Mouse (Mus musculus) limb, embryonic 11.5 days (tissue): Measurements from ENCODE around the gene H2-DMb1. TPM values are rescaled to one million over a fixed set of nuclear protein-coding genes. Genes with fewer than 3 reads are reported as not detected.

Source experiments
- ATAC-seq: fragments of 200-750 bp; cut with Nextera tagmentation; 2 replicates; pipeline ENCODE4 v1.8.0; 2017; ENCODE audit warnings: low read depth; ENCODE audit not compliant: insufficient number of reproducible peaks, low FRiP score, low TSS enrichment
- DNase-seq: peaks from one replicate; pipeline ENCODE4 v3.0.0-alpha.2; 2015; ENCODE audit warnings: low spot score
- H3K27ac ChIP-seq: fragments of 300-500 bp; sonication (generic); replicated peaks from 2 replicates; pipeline ENCODE4 v1.5.1; 2014; ENCODE audit warnings: low read depth, mild to moderate bottlenecking, low read length
- H3K27me3 ChIP-seq: fragments of 300-500 bp; sonication (generic); 2 replicates; pipeline ENCODE4 v1.6.1; 2014; ENCODE audit warnings: mild to moderate bottlenecking, low read length, mixed read lengths; ENCODE audit not compliant: control insufficient read depth, insufficient read depth
- H3K36me3 ChIP-seq: fragments of 300-500 bp; sonication (generic); 2 replicates; pipeline ENCODE4 v1.6.1; 2014; ENCODE audit warnings: mild to moderate bottlenecking, low read length, moderate library complexity, mixed read lengths; ENCODE audit not compliant: control insufficient read depth, insufficient read depth
- H3K4me1 ChIP-seq: fragments of 300-500 bp; sonication (generic); 2 replicates; pipeline ENCODE4 v1.6.1; 2014; ENCODE audit warnings: low read length, mixed read lengths; ENCODE audit not compliant: control insufficient read depth, insufficient read depth
- H3K4me2 ChIP-seq: fragments of 300-500 bp; sonication (generic); 2 replicates; pipeline ENCODE4 v1.6.1; 2014; ENCODE audit warnings: low read depth, mild to moderate bottlenecking, moderate library complexity; ENCODE audit not compliant: severe bottlenecking
- H3K4me3 ChIP-seq: fragments of 300-500 bp; sonication (generic); 2 replicates; pipeline ENCODE4 v1.5.1; 2014; ENCODE audit warnings: low read depth, low read length
- H3K9ac ChIP-seq: fragments of 300-500 bp; sonication (generic); 2 replicates; pipeline ENCODE4 v1.6.1; 2014; ENCODE audit warnings: mild to moderate bottlenecking, low read length
- H3K9me3 ChIP-seq: fragments of 300-500 bp; sonication (generic); 2 replicates; pipeline ENCODE4 v1.6.1; 2016; ENCODE audit warnings: low read length; ENCODE audit not compliant: control insufficient read depth
- WGBS: fragments of 180-500 bp; shearing (Covaris S2); extraction: QIAGEN DNeasy Blood & Tissue Kit; methylation state at CpG from one replicate; pipeline ENCODE4 v1.1.7; 2014; 5-methylcytosine and 5-hydroxymethylcytosine counted together
- polyA plus RNA-seq: library from polyadenylated mRNA; unstranded; fragments of >200 nt; fragmentation: Nextera tagmentation; extraction: Ambion mirVana; gene quantifications from 2 replicates; pipeline ENCODE4 v1.2.1, GENCODE M21; 2014

H2-DMb1 gene
- polyA plus RNA-seq, 1 experiment from 2014 or later, result 0.45 TPM

- DNase-seq (no peak), ATAC-seq (no peak)
- no peaks in the 10 kb centered on the region for H3K9me3 ChIP-seq
- peaks cover 53% of the 10 kb centered on the region for H3K27me3 ChIP-seq
- no peak overlapping the region for H3K27ac ChIP-seq
- no peak overlapping the region for H3K4me3 ChIP-seq
- no peaks in the 10 kb centered on the region for H3K4me1 ChIP-seq
- no peak overlapping the region for H3K9ac ChIP-seq
- H3K4me2 ChIP-seq, result no peak overlapping the region
- H3K36me3 ChIP-seq, result no peaks in the 10 kb centered on the region
- 20% methylated on average over 10 of the region's 10 CpGs for WGBS
Observed at GRCm38 (mm10) chr17:34208421-34208820, 55.5 kb downstream of the H2-DMb1 start.

DNA sequence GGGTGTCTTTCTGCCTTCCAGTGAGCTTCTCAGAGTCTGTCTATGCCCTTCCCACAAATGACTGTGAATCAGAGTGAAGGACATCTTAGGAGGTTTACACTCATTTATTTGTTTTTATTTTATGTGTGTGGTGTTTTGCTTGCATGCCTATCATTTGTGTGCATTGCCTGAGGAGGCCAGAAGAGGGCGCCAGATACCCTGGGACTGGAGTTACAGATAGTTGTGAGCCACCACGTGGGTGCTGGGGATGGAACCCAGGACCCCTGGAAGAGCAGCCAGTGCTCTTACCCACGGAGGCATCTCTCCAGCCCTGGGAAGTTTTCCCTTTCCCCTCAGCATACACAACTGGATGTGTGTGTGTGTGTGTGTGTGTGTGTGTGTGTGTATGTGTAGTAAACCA lies 56.8 kb downstream of the H2-DMb1 start:
- no peaks in the 10 kb centered on the region for H3K9me3 ChIP-seq
- H3K9ac ChIP-seq, result no peak overlapping the region
- ATAC-seq (no peak), DNase-seq (no peak)
- peaks cover 57% of the 10 kb centered on the region for H3K27me3 ChIP-seq
- WGBS, result 56% methylated on average over 3 of the region's 3 CpGs
- H3K4me1 ChIP-seq, result no peaks in the 10 kb centered on the region
- no peaks in the 10 kb centered on the region for H3K36me3 ChIP-seq
- H3K4me3 ChIP-seq, result no peak overlapping the region
- no peak overlapping the region for H3K27ac ChIP-seq
- H3K4me2 ChIP-seq, result no peak overlapping the region

Other genes starting within 250 kb of the H2-DMb1 start
- gene Platr17, start 247.9 kb upstream of the H2-DMb1 start, polyA plus RNA-seq, result 0.19 and 0.48 TPM in 2 replicates
- 66.8 and 71.3 TPM in 2 replicates for gene Daxx, start 243.7 kb upstream of the H2-DMb1 start, polyA plus RNA-seq
- gene Tapbp, start 237.2 kb upstream of the H2-DMb1 start, polyA plus RNA-seq, result 12.5 and 14.8 TPM in 2 replicates
- 10.1 and 11.8 TPM in 2 replicates for gene Zbtb22, start 237.2 kb upstream of the H2-DMb1 start, polyA plus RNA-seq
- gene Rgl2, start 223.5 kb upstream of the H2-DMb1 start, polyA plus RNA-seq, result 37.3 and 38.7 TPM in 2 replicates
- 208 and 212 TPM in 2 replicates for gene Pfdn6, start 212.7 kb upstream of the H2-DMb1 start, polyA plus RNA-seq
- 37.4 and 45.6 TPM in 2 replicates for gene Wdr46, start 212.4 kb upstream of the H2-DMb1 start, polyA plus RNA-seq
- 2.6 and 3.0 TPM in 2 replicates for gene B3galt4, start 201.6 kb upstream of the H2-DMb1 start, polyA plus RNA-seq
- 35.6 and 37.1 TPM in 2 replicates for gene Vps52, start 197.3 kb upstream of the H2-DMb1 start, polyA plus RNA-seq
- 1,618 and 1,641 TPM in 2 replicates for gene Rps18, start 197.1 kb upstream of the H2-DMb1 start, polyA plus RNA-seq
- 4.2 and 5.3 TPM in 2 replicates for gene H2-K1, start 152.7 kb upstream of the H2-DMb1 start, polyA plus RNA-seq
- gene Ring1, start 128.4 kb upstream of the H2-DMb1 start, polyA plus RNA-seq, result 3.8 and 5.6 TPM in 2 replicates
- gene H2-Ke6, start 125.0 kb upstream of the H2-DMb1 start, polyA plus RNA-seq, result 34.9 and 37.7 TPM in 2 replicates
- 85.6 and 94.1 TPM in 2 replicates for gene Slc39a7, start 121.4 kb upstream of the H2-DMb1 start, polyA plus RNA-seq
- 20.5 and 24.0 TPM in 2 replicates for gene Rxrb, start 121.3 kb upstream of the H2-DMb1 start, polyA plus RNA-seq
- gene Col11a2, start 113.6 kb upstream of the H2-DMb1 start, polyA plus RNA-seq, result 2.6 and 5.0 TPM in 2 replicates
- gene H2-Oa, start 60.7 kb upstream of the H2-DMb1 start, polyA plus RNA-seq, result 0.55 and 1.2 TPM in 2 replicates
- 7.5 and 9.1 TPM in 2 replicates for gene H2-DMa, start 33.5 kb upstream of the H2-DMb1 start, polyA plus RNA-seq
- gene Brd2, start 30.4 kb upstream of the H2-DMb1 start, polyA plus RNA-seq, result 141 and 152 TPM in 2 replicates
- 0.23 TPM in 1 of 2 replicates, not detected in the other for gene H2-DMb2, start 9.8 kb upstream of the H2-DMb1 start, polyA plus RNA-seq
- gene Tap1, start 34.5 kb downstream of the H2-DMb1 start, polyA plus RNA-seq, result 2.4 and 3.1 TPM in 2 replicates
- gene Psmb9, start 34.7 kb downstream of the H2-DMb1 start, polyA plus RNA-seq, result 0.45 and 2.2 TPM in 2 replicates
- gene Psmb8, start 44.6 kb downstream of the H2-DMb1 start, polyA plus RNA-seq, result 1.7 and 1.9 TPM in 2 replicates
- gene Tap2, start 50.5 kb downstream of the H2-DMb1 start, polyA plus RNA-seq, result 0.55 and 1.1 TPM in 2 replicates
- not detected in 2 replicates for gene H2-Ob, start 85.8 kb downstream of the H2-DMb1 start, polyA plus RNA-seq
- gene H2-Ab1, start 104.6 kb downstream of the H2-DMb1 start, polyA plus RNA-seq, result 3.7 and 4.5 TPM in 2 replicates
- not detected in 2 replicates for gene H2-Aa, start 134.8 kb downstream of the H2-DMb1 start, polyA plus RNA-seq
- 1.1 and 2.1 TPM in 2 replicates for gene H2-Eb1, start 152.8 kb downstream of the H2-DMb1 start, polyA plus RNA-seq
- gene H2-Eb2, start 172.6 kb downstream of the H2-DMb1 start, polyA plus RNA-seq, result 0.07 and 0.10 TPM in 2 replicates
- gene Btnl2, start 201.8 kb downstream of the H2-DMb1 start, polyA plus RNA-seq, result not detected in 2 replicates
- gene Btnl1, start 224.1 kb downstream of the H2-DMb1 start, polyA plus RNA-seq, result not detected in 2 replicates
- 0.70 and 0.73 TPM in 2 replicates for gene BC051142, start 245.7 kb downstream of the H2-DMb1 start, polyA plus RNA-seq